Mouse (Mus musculus): Measurements from ENCODE around the gene Ffar1.
A peak's percentile ranks its signal among the peaks of the same experiment; 100 is the strongest.

Gene Ffar1

GRCm38 (mm10) chr7:30861464-30861863 is at the start of gene Ffar1:
TSS of gene Ffar1 (minus strand) at chr7:30861564.
- DNase-seq (ENCODE audit: low spot score in 2 of 2), result no peak

GRCm38 (mm10) chr7:30909773-30910172 is 48.4 kb upstream of the Ffar1 start:
- DNase-seq (ENCODE audit: low spot score in 2 of 2), result no peak

GRCm38 (mm10) chr7:30908992-30909431 is 47.6 kb upstream of the Ffar1 start:
- DNase-seq (ENCODE audit: low spot score in 2 of 2), result no peak

- no peak for DNase-seq (ENCODE audit: low spot score in 2 of 2)
These were observed 47.1 kb upstream of the Ffar1 start for GRCm38 (mm10) chr7:30908277-30908991.

GRCm38 (mm10) chr7:30904042-30904441 is 42.7 kb upstream of the Ffar1 start:
- DNase-seq (ENCODE audit: low spot score in 2 of 2), result no peak

- no peak for DNase-seq (ENCODE audit: low spot score in 2 of 2)
These were observed 33.9 kb upstream of the Ffar1 start for GRCm38 (mm10) chr7:30895217-30895616.

- no peak for DNase-seq (ENCODE audit: low spot score in 2 of 2)
These were observed 31.2 kb upstream of the Ffar1 start for GRCm38 (mm10) chr7:30892515-30892914.

GRCm38 (mm10) chr7:30891746-30892145 is 30.4 kb upstream of the Ffar1 start:
- DNase-seq (ENCODE audit: low spot score in 2 of 2), result no peak

- DNase-seq (ENCODE audit: low spot score in 2 of 2), result no peak
These were observed 29.3 kb upstream of the Ffar1 start for GRCm38 (mm10) chr7:30890681-30891080.

- DNase-seq (ENCODE audit: low spot score in 2 of 2), result no peak
These were observed 27.4 kb upstream of the Ffar1 start for GRCm38 (mm10) chr7:30888786-30889185.

GRCm38 (mm10) chr7:30887568-30888188 is 26.3 kb upstream of the Ffar1 start:
- DNase-seq (ENCODE audit: low spot score in 2 of 2), result no peak

- no peak for DNase-seq (ENCODE audit: low spot score in 2 of 2)
These were observed 25.5 kb upstream of the Ffar1 start for GRCm38 (mm10) chr7:30886852-30887251.

- DNase-seq (ENCODE audit: low spot score in 2 of 2), result no peak
These were observed 22.7 kb upstream of the Ffar1 start for GRCm38 (mm10) chr7:30884047-30884446.

- no peak for DNase-seq (ENCODE audit: low spot score in 2 of 2)
These were observed 20.0 kb upstream of the Ffar1 start for GRCm38 (mm10) chr7:30881367-30881766.

GRCm38 (mm10) chr7:30880176-30880575 is 18.8 kb upstream of the Ffar1 start, which contains the start of gene Cd22:
TSS of gene Cd22 (minus strand) at chr7:30880342.
- DNase-seq (ENCODE audit: low spot score in 2 of 2), result no peak

- no peak for DNase-seq (ENCODE audit: low spot score in 2 of 2)
These were observed 17.6 kb upstream of the Ffar1 start for GRCm38 (mm10) chr7:30878950-30879349.

GRCm38 (mm10) chr7:30873083-30873482 is 11.7 kb upstream of the Ffar1 start:
- peak; percentile 68 to 72 for DNase-seq (ENCODE audit: low spot score in 2 of 2)

- no peak for DNase-seq (ENCODE audit: low spot score in 2 of 2)
These were observed 2.0 kb upstream of the Ffar1 start for GRCm38 (mm10) chr7:30863386-30863785.

GRCm38 (mm10) chr7:30859635-30860402 is 1.5 kb downstream of the Ffar1 start:
- DNase-seq (ENCODE audit: low spot score in 2 of 2), result peak; percentile 23 to 39

GRCm38 (mm10) chr7:30859290-30859634 is 2.1 kb downstream of the Ffar1 start:
- peak; percentile 63 to 80 for DNase-seq (ENCODE audit: low spot score in 2 of 2)

- no peak for DNase-seq (ENCODE audit: low spot score in 2 of 2)
These were observed 3.6 kb downstream of the Ffar1 start for GRCm38 (mm10) chr7:30857746-30858145.

- DNase-seq (ENCODE audit: low spot score in 2 of 2), result no peak
These were observed 5.3 kb downstream of the Ffar1 start, which contains the start of gene Ffar3 for GRCm38 (mm10) chr7:30856078-30856477. TSS of gene Ffar3 (minus strand) at chr7:30856178.

- no peak for DNase-seq (ENCODE audit: low spot score in 2 of 2)
These were observed 9.9 kb downstream of the Ffar1 start for GRCm38 (mm10) chr7:30851421-30851820.

Data from urinary bladder, postnatal 36 days (tissue).